Mouse (Mus musculus): ENCODE measurements around the gene C3ar1.

GRCm38 (mm10) chr6:122836974-122837373 is 19.0 kb downstream of the C3ar1 start:
- TF ChIP-seq CTCF (IDR thresholded peaks at IDR 0.05) (peak; percentile 22; the same call in 1 of the 2 replicates), POLR2A (IDR thresholded peaks at IDR 0.05; ENCODE audit: insufficient read depth, low read depth, low read length) (no peak)

Measured in heart, adult 2 months (tissue).